Mouse (Mus musculus) small intestine, adult 2 months (tissue): ENCODE results near the gene Ffar1.

ENCODE experiments used
- CTCF ChIP-seq: fragments of 200-500 bp; IDR thresholded peaks from 2 replicates; pipeline ENCODE4 v1.5.1; 2012; ENCODE audit warnings: low read depth, mild to moderate bottlenecking, control low read depth, inconsistent platforms, low read length, moderate library complexity, mixed read lengths; ENCODE audit not compliant: insufficient replicate concordance, insufficient read length; ENCODE audit errors: extremely low read depth
- POLR2A ChIP-seq: fragments of 200-500 bp; IDR thresholded peaks from 2 replicates; pipeline ENCODE4 v1.6.1; 2012; ENCODE audit warnings: low read depth, mild to moderate bottlenecking, control low read depth, inconsistent platforms, low read length, moderate library complexity

GRCm38 (mm10) chr7:30895217-30895616 is 33.9 kb upstream of the Ffar1 start:
- TF ChIP-seq POLR2A (no peak), CTCF (no peak)
